Mouse (Mus musculus) MEL (cell line): Measurements from ENCODE around the gene Gimap7. TPM values are rescaled to one million over a fixed set of nuclear protein-coding genes. Genes with fewer than 3 reads are reported as not detected.

Experiments
- DNase-seq: peaks from one replicate; pipeline ENCODE4 v3.0.0; 2011; ENCODE audit warnings: low read depth, low spot score
- H3K27ac ChIP-seq: 2 replicates; pipeline ENCODE4 v1.5.1; 2012; ENCODE audit warnings: low read depth, mild to moderate bottlenecking, control low read depth, low read length, moderate library complexity; ENCODE audit not compliant: control insufficient read depth
- H3K27me3 ChIP-seq, 2 experiments: fragments of 150-350 bp in 1 of 2; sonication (generic) in 1 of 2; 2 replicates each; pipeline ENCODE4 v1.6.1; 2012; ENCODE audit warnings: low read length in 2 of 2, mild to moderate bottlenecking in 2 of 2, improper control_type of control experiment in 1 of 2, moderate library complexity in 1 of 2; ENCODE audit not compliant: insufficient read depth in 2 of 2, control insufficient read depth in 1 of 2
- H3K36me3 ChIP-seq, 2 experiments: 2 replicates each; pipeline ENCODE4 v1.6.1; 2012 to 2014; ENCODE audit warnings: low read length in 2 of 2, improper control_type of control experiment in 1 of 2, inconsistent platforms in 1 of 2, mild to moderate bottlenecking in 1 of 2; ENCODE audit not compliant: insufficient read depth in 2 of 2, control insufficient read depth in 1 of 2
- H3K4me1 ChIP-seq, 2 experiments: fragments of 150-350 bp in 1 of 2; sonication (generic) in 1 of 2; 2 replicates each; pipeline ENCODE4 v1.6.1; 2012; ENCODE audit warnings: low read length in 2 of 2, improper control_type of control experiment in 1 of 2, mild to moderate bottlenecking in 1 of 2; ENCODE audit not compliant: insufficient read depth in 2 of 2, control insufficient read depth in 1 of 2
- H3K4me3 ChIP-seq, 2 experiments: fragments of 150-350 bp in 1 of 2; sonication (generic) in 1 of 2; 2 replicates each; pipeline ENCODE4 v1.5.1; 2012; ENCODE audit warnings: low read depth in 2 of 2, low read length in 2 of 2, mild to moderate bottlenecking in 2 of 2, moderate library complexity in 2 of 2, control low read depth in 1 of 2, improper control_type of control experiment in 1 of 2; ENCODE audit not compliant: control insufficient read depth in 1 of 2, insufficient read depth in 1 of 2
- H3K79me2 ChIP-seq: 2 replicates; pipeline ENCODE4 v1.6.1; 2012; ENCODE audit warnings: mild to moderate bottlenecking, low read length, moderate library complexity; ENCODE audit not compliant: control insufficient read depth, poor library complexity, insufficient read depth
- H3K9ac ChIP-seq: 2 replicates; pipeline ENCODE4 v1.6.1; 2012; ENCODE audit warnings: low read depth, mild to moderate bottlenecking, control low read depth, low read length, moderate library complexity; ENCODE audit not compliant: control insufficient read depth, poor library complexity, severe bottlenecking
- H3K9me3 ChIP-seq: fragments of 150-350 bp; sonication (generic); replicated peaks from 2 replicates; pipeline ENCODE4 v1.6.1; 2012; ENCODE audit warnings: mild to moderate bottlenecking, low read length, improper control_type of control experiment, moderate library complexity; ENCODE audit not compliant: insufficient read depth
- CHD2 ChIP-seq: IDR thresholded peaks from 2 replicates; pipeline ENCODE4 v1.6.1; 2011; ENCODE audit warnings: low read length, improper control_type of control experiment
- E2F4 ChIP-seq: IDR thresholded peaks from 2 replicates; pipeline ENCODE4 v1.6.1; 2011; ENCODE audit warnings: low read depth, low read length, improper control_type of control experiment, borderline replicate concordance
- EP300 ChIP-seq, 2 experiments: IDR thresholded peaks; 2 replicates each; pipeline ENCODE4 v1.6.1; 2011; ENCODE audit warnings: improper control_type of control experiment in 2 of 2, low read length in 2 of 2, low read depth in 1 of 2, mild to moderate bottlenecking in 1 of 2
- ETS1 ChIP-seq: IDR thresholded peaks from 2 replicates; pipeline ENCODE4 v1.6.1; 2012; ENCODE audit warnings: low read depth, mild to moderate bottlenecking, inconsistent platforms, low read length, improper control_type of control experiment, moderate library complexity
- GABPA ChIP-seq: IDR thresholded peaks from 2 replicates; pipeline ENCODE4 v1.6.1; 2012; ENCODE audit warnings: low read depth, mild to moderate bottlenecking, inconsistent platforms, low read length, improper control_type of control experiment, moderate library complexity
- HCFC1 ChIP-seq: IDR thresholded peaks from 2 replicates; pipeline ENCODE4 v1.6.1; 2012; ENCODE audit warnings: low read depth, mild to moderate bottlenecking, inconsistent platforms, low read length, improper control_type of control experiment, moderate library complexity
- JUND ChIP-seq: IDR thresholded peaks from 2 replicates; pipeline ENCODE4 v1.6.1; 2011; ENCODE audit warnings: low read depth, mild to moderate bottlenecking, improper control_type of control experiment, low read length
- KAT2A ChIP-seq: conservative IDR thresholded peaks from 2 replicates; pipeline ENCODE4 v1.6.1; 2012; ENCODE audit warnings: low read depth, low read length, improper control_type of control experiment, inconsistent platforms
- MAFK ChIP-seq: IDR thresholded peaks from 2 replicates; pipeline ENCODE4 v1.6.1; 2011; ENCODE audit warnings: low read depth, mild to moderate bottlenecking, low read length, improper control_type of control experiment, borderline replicate concordance
- MAX ChIP-seq: IDR thresholded peaks from 2 replicates; pipeline ENCODE4 v1.6.1; 2011; ENCODE audit warnings: low read length, improper control_type of control experiment
- MAZ ChIP-seq: IDR thresholded peaks from 2 replicates; pipeline ENCODE4 v1.6.1; 2012; ENCODE audit warnings: low read depth, mild to moderate bottlenecking, inconsistent platforms, low read length, improper control_type of control experiment
- MEF2A ChIP-seq: IDR thresholded peaks from 2 replicates; pipeline ENCODE4 v1.6.1; 2014; ENCODE audit warnings: low read depth, mild to moderate bottlenecking, inconsistent platforms, low read length, improper control_type of control experiment; ENCODE audit not compliant: poor library complexity, insufficient replicate concordance, severe bottlenecking; ENCODE audit errors: extremely low read depth
- MYB ChIP-seq: IDR thresholded peaks from 2 replicates; pipeline ENCODE4 v1.6.1; 2011; ENCODE audit warnings: mild to moderate bottlenecking, low read depth, low read length, improper control_type of control experiment
- MYC ChIP-seq: IDR thresholded peaks from 2 replicates; pipeline ENCODE4 v1.6.1; 2011; ENCODE audit warnings: low read depth, mild to moderate bottlenecking, low read length, improper control_type of control experiment, moderate library complexity
- NELFE ChIP-seq: IDR thresholded peaks from 2 replicates; pipeline ENCODE4 v1.6.1; 2011; ENCODE audit warnings: low read depth, low read length, improper control_type of control experiment
- POLR2AphosphoS2 ChIP-seq: IDR thresholded peaks from 2 replicates; pipeline ENCODE4 v1.6.1; 2011; ENCODE audit warnings: low read length, improper control_type of control experiment
- RAD21 ChIP-seq: IDR thresholded peaks from 2 replicates; pipeline ENCODE4 v1.6.1; 2011; ENCODE audit warnings: mild to moderate bottlenecking, low read depth, low read length, improper control_type of control experiment
- RCOR1 ChIP-seq: IDR thresholded peaks from 2 replicates; pipeline ENCODE4 v1.6.1; 2012; ENCODE audit warnings: low read depth, mild to moderate bottlenecking, inconsistent platforms, low read length, improper control_type of control experiment
- SIN3A ChIP-seq: IDR thresholded peaks from 2 replicates; pipeline ENCODE4 v1.6.1; 2012; ENCODE audit warnings: low read length, improper control_type of control experiment, inconsistent platforms
- SMC3 ChIP-seq: IDR thresholded peaks from 2 replicates; pipeline ENCODE4 v1.6.1; 2011; ENCODE audit warnings: low read depth, low read length, improper control_type of control experiment
- TAL1 ChIP-seq: IDR thresholded peaks from 2 replicates; pipeline ENCODE4 v1.6.1; 2012; ENCODE audit warnings: mild to moderate bottlenecking, inconsistent platforms, low read length, moderate library complexity, mixed read lengths
- TBP ChIP-seq: IDR thresholded peaks from 2 replicates; pipeline ENCODE4 v1.8.0; 2011; ENCODE audit warnings: low read depth, low read length, improper control_type of control experiment
- TCF12 ChIP-seq: IDR thresholded peaks from 2 replicates; pipeline ENCODE4 v1.6.1; 2014; ENCODE audit warnings: low read depth, mild to moderate bottlenecking, inconsistent platforms, low read length, improper control_type of control experiment, moderate library complexity
- USF1 ChIP-seq: IDR thresholded peaks from 2 replicates; pipeline ENCODE4 v1.6.1; 2014; ENCODE audit warnings: low read depth, mild to moderate bottlenecking, inconsistent platforms, low read length, improper control_type of control experiment, moderate library complexity
- ZC3H11A ChIP-seq: IDR thresholded peaks from 2 replicates; pipeline ENCODE4 v1.6.1; 2012; ENCODE audit warnings: low read depth, mild to moderate bottlenecking, inconsistent platforms, low read length, improper control_type of control experiment
- ZKSCAN1 ChIP-seq: IDR thresholded peaks from 2 replicates; pipeline ENCODE4 v1.6.1; 2012; ENCODE audit warnings: low read depth, mild to moderate bottlenecking, inconsistent platforms, low read length, improper control_type of control experiment, moderate library complexity
- ZNF384 ChIP-seq: IDR thresholded peaks from 2 replicates; pipeline ENCODE4 v1.6.1; 2012; ENCODE audit warnings: low read depth, mild to moderate bottlenecking, inconsistent platforms, low read length, improper control_type of control experiment
- polyA plus RNA-seq, 2 experiments: library from polyadenylated mRNA; stranded (reverse) in 1 of 2; unstranded in 1 of 2; fragments of >175 nt in 1 of 2; fragments of >200 nt in 1 of 2; gene quantifications; 2 replicates each; pipeline versions ENCODE4 v1.2.1 to v1.2.4; 2012; ENCODE audit warnings: low replicate concordance in 2 of 2, low read depth in 1 of 2; ENCODE audit not compliant: insufficient read length in 2 of 2, insufficient read depth in 1 of 2, missing spikeins in 1 of 2
- total RNA-seq: library from RNA; depleted of rRNA; stranded (reverse); fragments of 300-350 nt; gene quantifications from 2 replicates; pipeline ENCODE4 v1.2.3, GENCODE M21; 2012

Gimap7 gene
- total and polyA plus RNA-seq, 3 experiments, result not detected

- H3K9me3 ChIP-seq, result no peaks in the 10 kb centered on the region
- no peaks in the 10 kb centered on the region for H3K36me3 ChIP-seq
- no peak for DNase-seq
- no peak overlapping the region for H3K4me3 ChIP-seq
- no peaks in the 10 kb centered on the region for H3K4me1 ChIP-seq
- no peaks in the 10 kb centered on the region for H3K79me2 ChIP-seq
- H3K9ac ChIP-seq, result no peak overlapping the region
- no peak for TF ChIP-seq MYB
- TF ChIP-seq MEF2A, result no peak
- no peak for TF ChIP-seq TCF12
- no peak for TF ChIP-seq RAD21
- TF ChIP-seq ZNF384, result no peak
- TF ChIP-seq HCFC1, result no peak
- no peak for TF ChIP-seq MAX
- no peak for TF ChIP-seq CHD2
- no peak for TF ChIP-seq SIN3A
- no peak for TF ChIP-seq ZC3H11A
- TF ChIP-seq TAL1, result no peak
- TF ChIP-seq MAFK, result no peak
- no peak for TF ChIP-seq KAT2A
- no peak for TF ChIP-seq E2F4
- H3K27ac ChIP-seq, result no peak overlapping the region
- H3K27me3 ChIP-seq, result no peaks in the 10 kb centered on the region
These were observed 46.1 kb downstream of the Gimap7 start for GRCm38 (mm10) chr6:48764496-48764895.

- no peak for DNase-seq
- H3K27ac ChIP-seq, result no peak overlapping the region
- H3K27me3 ChIP-seq, result no peaks in the 10 kb centered on the region
- no peak for TF ChIP-seq GABPA
- no peak for TF ChIP-seq MYB
- TF ChIP-seq NELFE, result no peak
- TF ChIP-seq TAL1, result no peak
- no peak for TF ChIP-seq MYC
- no peak for TF ChIP-seq ZC3H11A
- no peak for TF ChIP-seq MAFK
- TF ChIP-seq POLR2AphosphoS2, result no peak
- TF ChIP-seq MAZ, result no peak
- TF ChIP-seq JUND, result no peak
- no peak for TF ChIP-seq MEF2A
- no peak for TF ChIP-seq RCOR1
- no peak for TF ChIP-seq SMC3
- TF ChIP-seq ZKSCAN1, result no peak
- no peak for TF ChIP-seq HCFC1
- no peak for TF ChIP-seq USF1
- no peak for TF ChIP-seq ETS1
- TF ChIP-seq TBP, result no peak
- no peak for TF ChIP-seq EP300 (IDR thresholded peaks at IDR 0.05; ENCODE audit: low read depth in 1 of 2, low read length in 2 of 2)
- no peak overlapping the region for H3K9ac ChIP-seq
- H3K9me3 ChIP-seq, result no peaks in the 10 kb centered on the region
- no peaks in the 10 kb centered on the region for H3K36me3 ChIP-seq
- no peak overlapping the region for H3K4me3 ChIP-seq
- no peaks in the 10 kb centered on the region for H3K79me2 ChIP-seq
- no peaks in the 10 kb centered on the region for H3K4me1 ChIP-seq
These were observed 49.9 kb downstream of the Gimap7 start for GRCm38 (mm10) chr6:48768178-48768869.
